Mouse (Mus musculus): ENCODE results near the gene Rab11fip5. TPM values are rescaled to one million over a fixed set of nuclear protein-coding genes. Genes with fewer than 3 reads are reported as not detected.

Gene Rab11fip5
- polyA plus RNA-seq, 1 experiment from 2014 or later = 15.1 TPM

GRCm38 (mm10) chr6:85371859-85372405, 2.5 kb downstream of the Rab11fip5 start:
- Histone ChIP-seq H3K36me3 (0 out of 2 replicates have a peak, but pooled peaks cover 7% of the 10 kb centered on the region), H3K27me3 (peaks cover 17% of the 10 kb centered on the region)
- WGBS = 79% methylated on average over 6 of the region's 6 CpGs

GRCm38 (mm10) chr6:85370666-85371430, 3.6 kb downstream of the Rab11fip5 start:
- H3K36me3 ChIP-seq = 0 out of 2 replicates have a peak, but pooled peaks cover 7% of the 10 kb centered on the region
- H3K27me3 ChIP-seq = peaks cover 8% of the 10 kb centered on the region; the same call in 1 of the 2 replicates
- no peak overlapping the region for H3K27ac ChIP-seq (replicated peaks)
- no peak for ATAC-seq (ENCODE audit: low read depth)
- no peak overlapping the region for H3K9ac ChIP-seq
- peaks cover 68% of the 10 kb centered on the region for H3K4me1 ChIP-seq (replicated peaks)
- no peaks in the 10 kb centered on the region for H3K9me3 ChIP-seq
- WGBS = 92% methylated on average over 9 of the region's 9 CpGs
- H3K4me3 ChIP-seq = no peak overlapping the region
- no peak overlapping the region for H3K4me2 ChIP-seq

More at GRCm38 (mm10) chr6:85371859-85372405, 2.5 kb downstream of the Rab11fip5 start:
- Histone ChIP-seq H3K4me2 (peak overlapping the region; percentile 81), H3K4me1 (replicated peaks) (peaks cover 59% of the 10 kb centered on the region), H3K9ac (peak overlapping the region; percentile 58), H3K9me3 (no peaks in the 10 kb centered on the region), H3K4me3 (peak overlapping the region; percentile 85; the same call in 1 of the 2 replicates), H3K27ac (replicated peaks) (no peak overlapping the region)
- no peak for ATAC-seq (ENCODE audit: low read depth)

- H3K4me1 ChIP-seq (replicated peaks) = peaks cover 68% of the 10 kb centered on the region
Measured at GRCm38 (mm10) chr6:85370041-85370440, 4.4 kb downstream of the Rab11fip5 start.

GRCm38 (mm10) chr6:85369181-85369860, 5.1 kb downstream of the Rab11fip5 start:
- WGBS = 70% methylated on average over 5 of the region's 5 CpGs

More at GRCm38 (mm10) chr6:85370041-85370440, 4.4 kb downstream of the Rab11fip5 start:
- Histone ChIP-seq H3K36me3 (0 out of 2 replicates have a peak, but pooled peaks cover 7% of the 10 kb centered on the region), H3K4me3 (no peak overlapping the region), H3K27me3 (0 out of 2 replicates have a peak, but pooled peaks cover 3% of the 10 kb centered on the region), H3K9ac (no peak overlapping the region), H3K27ac (replicated peaks) (no peak overlapping the region), H3K9me3 (no peaks in the 10 kb centered on the region), H3K4me2 (no peak overlapping the region)
- ATAC-seq (ENCODE audit: low read depth) = no peak
- WGBS = 94% methylated on average over 5 of the region's 5 CpGs

GRCm38 (mm10) chr6:85368722-85369121, 5.7 kb downstream of the Rab11fip5 start:
- H3K9ac ChIP-seq = no peak overlapping the region
- no peak overlapping the region for H3K4me2 ChIP-seq
- peaks cover 63% of the 10 kb centered on the region for H3K4me1 ChIP-seq (replicated peaks)
- no peak for ATAC-seq (ENCODE audit: low read depth)
- WGBS = 56% methylated on average over 5 of the region's 5 CpGs
- H3K4me3 ChIP-seq = no peak overlapping the region
- H3K27ac ChIP-seq (replicated peaks) = no peak overlapping the region
- 0 out of 2 replicates have a peak, but pooled peaks cover 3% of the 10 kb centered on the region for H3K27me3 ChIP-seq
- 0 out of 2 replicates have a peak, but pooled peaks cover 7% of the 10 kb centered on the region for H3K36me3 ChIP-seq
- no peaks in the 10 kb centered on the region for H3K9me3 ChIP-seq

More at GRCm38 (mm10) chr6:85369181-85369860, 5.1 kb downstream of the Rab11fip5 start:
- Histone ChIP-seq H3K27ac (replicated peaks) (no peak overlapping the region), H3K4me2 (no peak overlapping the region), H3K9ac (no peak overlapping the region), H3K4me1 (replicated peaks) (peaks cover 68% of the 10 kb centered on the region), H3K27me3 (0 out of 2 replicates have a peak, but pooled peaks cover 3% of the 10 kb centered on the region), H3K36me3 (0 out of 2 replicates have a peak, but pooled peaks cover 7% of the 10 kb centered on the region), H3K9me3 (no peaks in the 10 kb centered on the region), H3K4me3 (no peak overlapping the region)
- no peak for ATAC-seq (ENCODE audit: low read depth)

GRCm38 (mm10) chr6:85368166-85368565, 6.3 kb downstream of the Rab11fip5 start:
- Histone ChIP-seq H3K9ac (no peak overlapping the region), H3K4me3 (no peak overlapping the region), H3K27ac (replicated peaks) (no peak overlapping the region), H3K9me3 (no peaks in the 10 kb centered on the region), H3K27me3 (0 out of 2 replicates have a peak, but pooled peaks cover 3% of the 10 kb centered on the region), H3K4me1 (replicated peaks) (peaks cover 57% of the 10 kb centered on the region), H3K4me2 (no peak overlapping the region), H3K36me3 (0 out of 2 replicates have a peak, but pooled peaks cover 7% of the 10 kb centered on the region)
- ATAC-seq (ENCODE audit: low read depth) = no peak
- 79% methylated on average over 1 of the region's 1 CpGs for WGBS

- Histone ChIP-seq H3K4me1 (replicated peaks) (peaks cover 40% of the 10 kb centered on the region), H3K9me3 (no peaks in the 10 kb centered on the region), H3K27ac (replicated peaks) (no peak overlapping the region), H3K9ac (no peak overlapping the region), H3K4me2 (no peak overlapping the region), H3K36me3 (0 out of 2 replicates have a peak, but pooled peaks cover 7% of the 10 kb centered on the region), H3K27me3 (no peaks in the 10 kb centered on the region), H3K4me3 (no peak overlapping the region)
- no peak for ATAC-seq (ENCODE audit: low read depth)
- 87% methylated on average over 1 of the region's 1 CpGs for WGBS
Measured at GRCm38 (mm10) chr6:85366387-85366786, 8.0 kb downstream of the Rab11fip5 start.

- no peaks in the 10 kb centered on the region for H3K9me3 ChIP-seq
- H3K9ac ChIP-seq = no peak overlapping the region
- WGBS = 86% methylated on average over 5 of the region's 5 CpGs
- H3K36me3 ChIP-seq = no peaks in the 10 kb centered on the region
- H3K4me3 ChIP-seq = no peak overlapping the region
- no peak overlapping the region for H3K4me2 ChIP-seq
- H3K4me1 ChIP-seq (replicated peaks) = peaks cover 22% of the 10 kb centered on the region
- no peaks in the 10 kb centered on the region for H3K27me3 ChIP-seq
- no peak for ATAC-seq (ENCODE audit: low read depth)
- no peak overlapping the region for H3K27ac ChIP-seq (replicated peaks)
Measured at GRCm38 (mm10) chr6:85364439-85364838, 10.0 kb downstream of the Rab11fip5 start.

- no peak overlapping the region for H3K4me2 ChIP-seq
- H3K36me3 ChIP-seq = no peaks in the 10 kb centered on the region
- 90% methylated on average over 4 of the region's 4 CpGs for WGBS
- H3K9ac ChIP-seq = no peak overlapping the region
- H3K9me3 ChIP-seq = no peaks in the 10 kb centered on the region
- no peaks in the 10 kb centered on the region for H3K27me3 ChIP-seq
- H3K4me3 ChIP-seq = no peak overlapping the region
- peaks cover 16% of the 10 kb centered on the region for H3K4me1 ChIP-seq (replicated peaks)
- no peak for ATAC-seq (ENCODE audit: low read depth)
- no peak overlapping the region for H3K27ac ChIP-seq (replicated peaks)
Measured at GRCm38 (mm10) chr6:85363906-85364260, 10.6 kb downstream of the Rab11fip5 start.

- no peak overlapping the region for H3K9ac ChIP-seq
- no peaks in the 10 kb centered on the region for H3K9me3 ChIP-seq
- WGBS = 93% methylated on average over 5 of the region's 5 CpGs
- peaks cover 11% of the 10 kb centered on the region for H3K4me1 ChIP-seq (replicated peaks)
- H3K4me3 ChIP-seq = no peak overlapping the region
- H3K27me3 ChIP-seq = no peaks in the 10 kb centered on the region
- no peaks in the 10 kb centered on the region for H3K36me3 ChIP-seq
- no peak overlapping the region for H3K4me2 ChIP-seq
- H3K27ac ChIP-seq (replicated peaks) = no peak overlapping the region
- no peak for ATAC-seq (ENCODE audit: low read depth)
Measured at GRCm38 (mm10) chr6:85363231-85363905, 11.1 kb downstream of the Rab11fip5 start.

GRCm38 (mm10) chr6:85362610-85363009, 11.8 kb downstream of the Rab11fip5 start:
- no peaks in the 10 kb centered on the region for H3K27me3 ChIP-seq
- H3K36me3 ChIP-seq = no peaks in the 10 kb centered on the region
- WGBS = 85% methylated on average over 5 of the region's 5 CpGs
- no peak overlapping the region for H3K27ac ChIP-seq (replicated peaks)
- H3K9ac ChIP-seq = no peak overlapping the region
- no peak for ATAC-seq (ENCODE audit: low read depth)
- no peak overlapping the region for H3K4me2 ChIP-seq
- no peak overlapping the region for H3K4me3 ChIP-seq
- H3K9me3 ChIP-seq = no peaks in the 10 kb centered on the region
- H3K4me1 ChIP-seq (replicated peaks) = peaks cover 11% of the 10 kb centered on the region

Measured in neural tube, embryonic 13.5 days (tissue).